Mouse (Mus musculus): ENCODE data around the gene Zfp235.

DNA sequence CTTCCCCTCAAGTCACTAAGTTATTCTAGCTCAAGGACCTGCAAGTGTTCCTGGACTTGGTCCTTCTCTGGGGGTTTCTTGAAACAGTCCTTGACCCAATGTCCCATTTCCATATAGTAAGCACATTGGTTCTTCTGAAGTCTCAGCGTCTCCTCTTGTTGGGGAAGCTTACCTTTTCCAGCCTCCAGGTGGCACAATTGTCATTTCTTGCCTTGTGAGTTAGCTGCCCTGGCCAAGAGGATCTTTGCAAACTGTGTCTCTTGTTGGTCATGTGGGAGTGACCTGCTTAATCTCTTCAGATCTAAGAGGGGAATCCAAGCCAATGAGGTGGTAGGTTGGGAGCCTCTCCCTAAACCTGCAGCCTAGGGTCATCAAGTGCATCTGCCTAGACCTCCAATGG is 19.3 kb downstream of the Zfp235 start:
- TF ChIP-seq TAL1 (IDR thresholded peaks at IDR 0.05; ENCODE audit: low read length) (no peak), GATA1 (IDR thresholded peaks at IDR 0.05; ENCODE audit: low read length) (no peak)

Measured in erythroblast, embryonic 14.5 days (primary cell).